Mouse (Mus musculus): Measurements from ENCODE around the gene Cx3cr1.

- no peak for TF ChIP-seq CTCF (IDR thresholded peaks at IDR 0.05; ENCODE audit: borderline replicate concordance, control insufficient read depth, extremely low read depth, insufficient read depth, low read length, poor library complexity)
- TF ChIP-seq POLR2A (IDR thresholded peaks at IDR 0.05; ENCODE audit: control insufficient read depth, extremely low read depth, insufficient read depth, low read length, poor library complexity): no peak
Measured at GRCm38 (mm10) chr9:119925120-119925657, 144.5 kb downstream of the Cx3cr1 start.
